Comparison of ENCODE assay signal across 10 mouse cellular contexts in the genomic region with DNA sequence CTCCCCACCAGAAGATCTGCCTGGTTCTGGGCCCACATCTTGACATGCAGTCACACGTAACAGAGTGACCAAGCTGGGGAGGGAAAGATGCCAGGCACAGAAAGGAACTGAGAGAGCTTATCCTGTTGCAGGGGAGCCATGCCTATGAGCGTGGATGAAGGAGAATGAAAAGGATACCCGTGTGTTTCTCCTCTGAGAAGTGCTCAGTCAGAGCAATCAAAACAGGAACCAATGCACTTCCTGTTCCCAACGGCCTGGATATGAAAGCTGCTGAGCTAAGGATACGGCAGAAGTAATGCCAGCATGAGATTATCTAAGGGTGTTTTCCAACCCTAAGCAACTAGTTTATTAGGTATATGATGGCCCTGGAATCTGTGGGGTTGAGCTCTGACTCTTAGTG. TPM values are rescaled to one million over a fixed set of nuclear protein-coding genes. Genes with fewer than 3 reads are reported as not detected.
DNase-seq lines count a peak whose midpoint lies in the region; ATAC-seq lines count a peak whose summit lies in the region.
"Had no signal": no experiment of that assay in that cellular context is flagged by ENCODE, and none has a peak within 500 bp of the region (broad histone marks: within the 10 kb centered on the region; RNA-seq: fewer than 3 reads in every experiment).

No protein-coding gene starts in this region.

- H3K4me1 ChIP-seq in limb, embryonic 13.5 days, result peaks cover 16% of the 10 kb centered on the region

- intact Hi-C loops in gastrocnemius, postnatal 14 days (cut with DNase I; ENCODE audit: low total_unique reads), result no loop called here
- intact Hi-C loops in left cerebral cortex, postnatal 4 days (cut with DNase I), result no loop called here

- H3K27me3 ChIP-seq in limb, embryonic 13.5 days, result no peaks in the 10 kb centered on the region
- H3K27me3 ChIP-seq in splenic B cell, adult 2 months (ENCODE audit: control insufficient read depth, insufficient read depth, low read length, poor library complexity, severe bottlenecking), result no peaks in the 10 kb centered on the region

- H3K4me3 ChIP-seq in limb, embryonic 13.5 days, result no peak overlapping the region

- peak; percentile 4 for DNase-seq in gastrocnemius, postnatal 14 days
- DNase-seq in gastrocnemius, postnatal 10 days, result no peak
- peak; percentile 2 for DNase-seq in ovary, postnatal 36 days (ENCODE audit: low spot score)
- DNase-seq in ovary, postnatal 14 days (ENCODE audit: low spot score), result no peak
- peak; percentile 43 for DNase-seq in splenic B cell, adult 2 months (ENCODE audit: low read depth, low spot score)
- no peak for DNase-seq in left cerebral cortex, postnatal 4 days
- no peak for DNase-seq in left cerebral cortex, adult 8-10 months (ENCODE audit: low spot score in 2 of 2)
- DNase-seq: cerebellum, adult 2 months had no signal

- peaks cover 74% of the 10 kb centered on the region for H3K36me3 ChIP-seq in limb, embryonic 13.5 days
- H3K36me3 ChIP-seq in splenic B cell, adult 2 months (ENCODE audit: control insufficient read depth, insufficient read depth, low read length, poor library complexity, severe bottlenecking), result peaks cover 23% of the 10 kb centered on the region

- WGBS in limb, embryonic 13.5 days, result 50% methylated on average over 5 of the region's 5 CpGs

- H3K27ac ChIP-seq in limb, embryonic 13.5 days, result peak overlapping the region; percentile 45; the same call in 1 of the 2 replicates

- H3K4me2 ChIP-seq in limb, embryonic 13.5 days (replicated peaks), result no peak overlapping the region

- ATAC-seq in limb, embryonic 13.5 days (ENCODE audit: low FRiP score, low read depth), result no peak

- no peaks in the 10 kb centered on the region for H3K9me3 ChIP-seq in limb, embryonic 13.5 days
- H3K9me3 ChIP-seq: megakaryocyte, embryonic 14.5 days had no signal

- H3K9ac ChIP-seq in limb, embryonic 13.5 days, result peak overlapping the region; percentile 39; the same call in 1 of the 2 replicates

RNA-seq across cellular contexts. Expression of gene Pml, which starts 17.2 kb away (rescaled TPM):
- 1 to 10 TPM; 5.2 to 7.5 TPM for total RNA-seq in gastrocnemius, postnatal 14 days (2021)
- 10 to 100 TPM in 1 of 2 experiments, 1 to 10 TPM in 1; 7.3 to 12.6 TPM for total RNA-seq in gastrocnemius, postnatal 10 days (2021)
- 15.3 and 18.2 TPM in 2 replicates for polyA plus RNA-seq in limb, embryonic 13.5 days (2015; fragmentation: Nextera tagmentation; extraction: Ambion mirVana)
- 10 to 100 TPM; 11.3 to 14.7 TPM for total RNA-seq in left cerebral cortex, postnatal 4 days (2021)
- total RNA-seq in left cerebral cortex, adult 8-10 months (2022), result 10 to 100 TPM; 15.3 to 20.3 (median 17.5) TPM

RNA-seq across cellular contexts. Expression of gene Stoml1, which starts 20.6 kb away (rescaled TPM):
- 1 to 10 TPM; 7.0 to 8.7 TPM for total RNA-seq in gastrocnemius, postnatal 14 days (2021)
- total RNA-seq in gastrocnemius, postnatal 10 days (2021), result 10 to 100 TPM in 1 of 2 experiments, 1 to 10 TPM in 1; 9.1 to 12.3 TPM
- polyA plus RNA-seq in limb, embryonic 13.5 days (2015; fragmentation: Nextera tagmentation; extraction: Ambion mirVana), result 44.2 and 45.6 TPM in 2 replicates
- 10 to 100 TPM; 84.5 to 93.2 TPM for total RNA-seq in left cerebral cortex, postnatal 4 days (2021)
- total RNA-seq in left cerebral cortex, adult 8-10 months (2022), result 10 to 100 TPM; 65.6 to 69.4 (median 67.4) TPM

RNA-seq across cellular contexts. Expression of gene Islr2, which starts 28.3 kb away (rescaled TPM):
- 1 to 10 TPM; 3.1 to 5.8 TPM for total RNA-seq in gastrocnemius, postnatal 14 days (2021)
- 1 to 10 TPM; 4.3 to 4.5 TPM for total RNA-seq in gastrocnemius, postnatal 10 days (2021)
- 2.0 and 2.1 TPM in 2 replicates for polyA plus RNA-seq in limb, embryonic 13.5 days (2015; fragmentation: Nextera tagmentation; extraction: Ambion mirVana)
- total RNA-seq in left cerebral cortex, postnatal 4 days (2021), result 100 to 1,000 TPM; 328 to 363 TPM
- 10 to 100 TPM; 63.9 to 73.8 (median 69.4) TPM for total RNA-seq in left cerebral cortex, adult 8-10 months (2022)

RNA-seq across cellular contexts. Expression of gene Islr, which starts 28.3 kb away (rescaled TPM):
- total RNA-seq in gastrocnemius, postnatal 14 days (2021), result 10 to 100 TPM; 58.1 to 77.5 TPM
- 100 to 1,000 TPM in 1 of 2 experiments, 10 to 100 TPM in 1; 98.8 to 119 TPM for total RNA-seq in gastrocnemius, postnatal 10 days (2021)
- polyA plus RNA-seq in limb, embryonic 13.5 days (2015; fragmentation: Nextera tagmentation; extraction: Ambion mirVana), result 207 and 210 TPM in 2 replicates
- total RNA-seq in left cerebral cortex, postnatal 4 days (2021), result 10 to 100 TPM; 18.6 to 19.3 TPM
- total RNA-seq in left cerebral cortex, adult 8-10 months (2022), result 10 to 100 TPM; 14.8 to 23.4 (median 18.9) TPM

Comparison
In these comparisons a context has a peak if more than half of its experiments do, and no peak if none do; other contexts are left out.
1. DNase-seq: peak in gastrocnemius, postnatal 14 days (single experiment), ovary, postnatal 36 days (single experiment) and splenic B cell, adult 2 months (single experiment); none in gastrocnemius, postnatal 10 days (single experiment), ovary, postnatal 14 days (single experiment), left cerebral cortex, postnatal 4 days (single experiment) and left cerebral cortex, adult 8-10 months (0 of 2).
2. RNA of gene Stoml1, which starts 20.6 kb away (total RNA-seq): 84.5 to 93.2 TPM in left cerebral cortex, postnatal 4 days and 65.6 to 69.4 TPM in left cerebral cortex, adult 8-10 months; 9.1 to 12.3 TPM in gastrocnemius, postnatal 10 days and 7.0 to 8.7 TPM in gastrocnemius, postnatal 14 days; every median in the first group is over 4 times any median in the second.
3. RNA of gene Islr2, which starts 28.3 kb away (total RNA-seq): 328 to 363 TPM in left cerebral cortex, postnatal 4 days and 63.9 to 73.8 TPM in left cerebral cortex, adult 8-10 months; 3.1 to 5.8 TPM in gastrocnemius, postnatal 14 days and 4.3 to 4.5 TPM in gastrocnemius, postnatal 10 days; every median in the first group is over 4 times any median in the second.